Mouse (Mus musculus) urinary bladder, postnatal 36 days (tissue): ENCODE data around the gene Mmachc.

Source experiments
- DNase-seq, 2 experiments: peaks; one replicate each; pipeline ENCODE4 v3.0.0; 2022; ENCODE audit warnings: low spot score in 2 of 2, mixed read lengths in 1 of 2

Mmachc gene

GRCm38 (mm10) chr4:116708201-116708764 lies at the start of gene Mmachc, which contains the start of gene Ccdc163:
Gene Mmachc (minus strand): TSS chr4:116708406.
Gene Ccdc163 (plus strand): TSS chr4:116708509.
- peak; percentile 84 to 92 for DNase-seq

DNA sequence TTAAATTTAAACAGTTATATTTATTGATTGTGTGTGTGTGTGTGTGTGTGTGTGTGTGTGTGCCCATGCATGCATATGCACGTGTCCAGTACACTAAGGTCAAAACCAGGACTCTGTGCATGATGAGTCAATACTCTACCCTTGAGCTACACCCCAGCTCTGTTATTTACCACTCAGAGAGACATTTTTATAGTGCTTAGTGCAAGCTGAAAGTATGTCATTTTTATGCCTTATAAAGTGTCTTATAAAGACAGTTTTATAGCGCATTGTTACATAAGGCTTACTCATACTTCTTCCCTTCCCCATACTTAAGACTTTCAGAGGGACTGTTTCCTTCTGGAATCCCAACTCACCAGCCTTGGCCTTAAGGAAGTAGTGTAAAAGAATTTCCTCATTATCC lies 41.5 kb upstream of the Mmachc start:
- DNase-seq: no peak

GRCm38 (mm10) chr4:116738972-116739751 lies 31.0 kb upstream of the Mmachc start:
- DNase-seq: no peak

DNA sequence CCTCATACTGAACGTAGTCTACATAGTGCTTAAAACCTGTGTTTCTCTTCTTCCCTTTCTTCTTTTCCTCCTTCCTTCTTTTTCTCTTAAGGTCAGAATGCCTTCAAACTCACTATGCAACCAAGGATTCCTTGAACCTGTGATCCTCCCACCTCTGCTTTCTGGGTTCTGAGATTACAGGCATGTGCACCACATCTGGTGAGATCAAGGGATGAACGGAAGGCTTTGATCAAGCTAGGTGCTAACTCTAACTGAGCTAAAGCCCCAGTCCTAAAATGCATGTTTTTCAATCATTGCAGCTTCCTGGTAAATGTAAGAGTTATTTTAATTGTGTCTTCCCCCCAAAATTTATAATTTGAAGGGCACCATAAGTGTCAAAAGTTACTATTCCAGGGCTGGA lies 26.8 kb upstream of the Mmachc start:
- DNase-seq: no peak

GRCm38 (mm10) chr4:116732355-116732754 lies 24.1 kb upstream of the Mmachc start:
- DNase-seq: no peak

DNA sequence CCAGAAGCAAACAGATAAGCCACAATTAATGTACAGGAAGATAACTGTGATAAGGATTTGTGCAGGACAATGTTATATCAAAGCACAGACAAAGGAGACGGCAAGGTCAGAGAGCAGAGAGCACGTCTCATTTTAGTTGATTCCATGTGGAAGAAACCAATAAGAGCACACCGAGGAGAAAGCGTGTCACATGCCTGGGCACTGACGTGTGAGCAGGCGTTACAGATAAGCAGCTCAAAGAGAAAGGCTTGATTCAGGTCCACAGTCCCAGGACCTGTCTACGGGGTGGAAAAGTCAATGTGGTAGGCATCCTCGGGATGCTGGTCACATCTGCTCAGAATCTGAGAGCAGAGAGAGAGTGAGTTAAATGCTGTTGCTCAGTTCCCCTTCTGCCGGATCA lies 22.9 kb upstream of the Mmachc start:
- no peak for DNase-seq

- DNase-seq: no peak
Observed at GRCm38 (mm10) chr4:116729532-116729931, 21.3 kb upstream of the Mmachc start.

DNA sequence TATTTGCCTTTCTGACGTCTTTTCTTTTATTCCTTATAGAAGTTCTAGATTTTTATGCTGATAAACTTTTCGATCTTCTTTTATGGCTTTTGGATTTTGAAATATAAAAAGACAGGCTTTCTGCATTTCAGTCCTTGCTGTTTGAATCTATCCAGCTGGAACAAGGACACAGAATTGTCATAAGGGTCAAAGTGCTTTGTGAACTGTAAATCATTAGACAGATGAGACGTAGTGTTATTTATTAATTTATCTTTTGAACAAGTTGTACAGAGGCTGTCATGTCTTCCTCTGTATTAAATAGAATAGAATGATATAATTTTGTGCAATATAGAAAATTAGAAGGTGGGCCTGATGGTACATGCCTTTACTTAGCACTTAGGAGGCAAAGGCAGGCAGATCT lies 19.2 kb upstream of the Mmachc start:
- DNase-seq: no peak

DNA sequence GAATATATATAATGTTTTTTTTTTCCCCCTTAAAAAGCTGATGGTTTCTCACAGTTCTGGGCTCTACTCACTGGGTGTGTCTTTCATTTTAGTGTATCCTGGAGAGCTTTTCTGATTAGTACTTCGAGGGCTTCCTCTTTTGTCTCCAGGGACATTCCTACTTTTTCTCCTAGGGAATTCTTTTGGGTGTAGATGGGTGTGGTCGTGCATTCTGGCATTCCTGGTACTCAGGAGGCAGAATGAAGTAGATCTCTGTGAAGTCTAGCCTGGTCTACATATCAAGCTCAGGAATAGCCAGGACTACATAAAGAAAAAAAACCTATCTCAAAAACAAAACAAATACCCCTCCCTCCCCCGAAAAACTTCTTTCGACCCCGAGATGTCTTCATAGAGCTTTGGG lies 17.2 kb upstream of the Mmachc start:
- no peak for DNase-seq

GRCm38 (mm10) chr4:116722230-116722629 lies 14.0 kb upstream of the Mmachc start:
- no peak for DNase-seq

- DNase-seq: peak in 1 of 2 experiments; percentile 10
Observed at GRCm38 (mm10) chr4:116721098-116721628, 13.0 kb upstream of the Mmachc start.

- peak; percentile 78 to 92 for DNase-seq
Observed at GRCm38 (mm10) chr4:116720343-116721097, 12.3 kb upstream of the Mmachc start, which contains the start of gene Tesk2. Gene Tesk2 (plus strand): TSS chr4:116720948.

GRCm38 (mm10) chr4:116719396-116719795 lies 11.2 kb upstream of the Mmachc start:
- DNase-seq: peak; percentile 41 to 57

- DNase-seq: no peak
Observed at GRCm38 (mm10) chr4:116712536-116712935, 4.3 kb upstream of the Mmachc start.

DNA sequence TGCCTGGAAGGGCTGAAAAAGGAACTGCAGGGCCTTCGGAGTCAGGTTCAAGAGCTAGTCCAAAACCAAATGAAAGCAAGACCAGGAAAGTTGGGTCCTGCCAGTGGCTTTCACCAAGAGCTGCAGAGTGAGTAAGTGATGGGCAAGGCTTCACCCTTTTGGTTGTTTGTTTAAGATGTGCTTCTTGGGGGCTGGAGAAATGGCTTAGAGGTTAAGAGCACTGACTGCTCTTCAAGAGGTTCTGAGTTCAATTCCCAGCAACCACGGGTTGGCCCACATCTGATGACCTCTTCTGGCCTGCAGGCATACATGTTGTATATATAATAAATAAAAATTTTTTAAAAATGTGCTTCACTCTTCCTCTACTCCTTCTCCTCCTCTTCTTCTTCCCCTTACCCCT lies 1.9 kb upstream of the Mmachc start:
- no peak for DNase-seq

DNA sequence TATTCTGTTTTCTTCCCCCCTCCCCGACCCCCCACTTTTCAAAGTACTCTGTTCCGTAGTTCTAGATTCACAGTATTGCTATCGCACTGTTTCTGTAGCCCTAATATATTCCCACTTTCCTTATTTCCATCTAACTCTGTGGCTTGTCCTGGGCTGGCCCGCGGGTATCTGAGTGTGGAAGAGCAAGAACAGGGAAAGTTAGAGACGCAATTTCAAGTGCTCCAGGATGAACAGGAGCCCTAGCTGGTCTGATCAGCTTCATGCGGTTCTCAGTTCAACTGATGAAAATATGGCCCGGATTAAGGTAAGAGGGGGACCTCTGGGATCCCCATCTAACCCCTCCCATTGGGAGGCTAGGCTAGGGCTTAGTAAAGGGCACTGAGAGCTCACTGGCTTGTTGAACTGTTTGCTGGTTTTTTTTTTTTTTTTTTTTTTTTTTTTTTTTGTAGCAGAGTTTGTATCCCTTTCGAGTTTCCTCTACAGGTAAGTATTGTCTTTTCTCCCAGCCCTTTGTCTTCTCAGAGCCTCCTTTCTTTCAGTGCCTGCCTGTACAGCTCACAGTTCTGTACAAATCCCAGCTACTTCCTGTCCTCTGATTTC lies 685 bp upstream of the Mmachc start:
- no peak for DNase-seq

DNA sequence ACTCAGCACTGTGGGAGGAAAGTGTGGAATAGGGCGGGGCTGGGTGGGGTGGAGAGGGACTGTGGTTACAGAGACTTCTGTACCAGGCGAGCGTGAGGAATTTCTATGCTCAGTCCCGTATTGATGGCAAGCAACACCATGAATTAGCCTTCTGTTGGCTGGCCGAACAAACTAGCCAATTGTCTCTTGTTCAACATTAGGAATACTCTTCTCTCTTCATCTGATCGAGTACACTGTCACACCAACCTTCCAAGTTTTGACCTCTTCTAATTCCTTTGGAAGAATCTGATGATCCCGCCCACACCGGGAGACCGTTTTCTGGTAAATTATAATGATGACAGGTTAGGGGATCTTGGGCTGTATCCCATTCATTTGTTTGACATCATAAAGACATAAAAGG lies 540 bp downstream of the Mmachc start:
- no peak for DNase-seq

GRCm38 (mm10) chr4:116703804-116704203 lies 4.4 kb downstream of the Mmachc start:
- DNase-seq: peak; percentile 68 to 77

- no peak for DNase-seq
Observed at GRCm38 (mm10) chr4:116700964-116701363, 7.2 kb downstream of the Mmachc start.

DNA sequence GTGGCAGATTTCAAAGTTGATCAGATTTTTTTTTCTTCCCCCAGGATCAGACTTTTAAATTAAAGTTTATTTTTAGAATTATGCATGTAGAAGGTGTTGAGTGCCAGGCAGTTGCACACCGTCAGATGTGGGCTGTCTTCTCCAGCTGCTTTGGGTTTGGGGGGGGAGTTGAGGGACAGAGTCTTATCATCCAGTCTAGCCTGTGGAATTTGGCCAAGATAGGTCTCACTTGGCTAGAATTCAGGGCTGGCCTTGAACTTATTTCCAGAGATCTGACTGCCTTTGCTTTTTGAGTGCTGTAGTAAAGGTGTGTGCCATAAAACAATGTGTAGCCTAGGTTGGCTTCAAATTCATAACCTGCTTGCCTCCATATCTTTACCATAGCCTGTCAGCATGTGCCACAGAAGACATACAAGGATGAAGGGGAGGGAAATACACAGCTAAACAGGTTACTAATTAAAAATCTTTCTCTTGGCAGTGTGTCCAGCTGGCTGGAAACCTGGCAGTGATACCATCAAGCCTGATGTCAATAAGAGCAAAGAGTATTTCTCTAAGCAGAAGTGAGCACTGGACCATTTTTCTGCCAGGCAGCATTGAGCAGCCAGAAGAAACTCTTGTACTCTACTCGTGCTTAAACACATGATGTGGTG lies 9.4 kb downstream of the Mmachc start:
- no peak for DNase-seq

GRCm38 (mm10) chr4:116693785-116694184 lies 14.4 kb downstream of the Mmachc start:
- DNase-seq: no peak
